Mouse (Mus musculus) left cerebral cortex, adult 9 months (tissue): ENCODE measurements at regions not wholly inside any gene's neighbourhood (a gene's known extent, or its start where the extent isn't known, plus 50 kb on each side); places are given as distances from the start of the nearest gene placed in this dataset.
A peak's percentile ranks its signal among the peaks of the same experiment; 100 is the strongest.
"Not testable (repeated sequence)": the region's sequence is repeated elsewhere in the genome, so short reads cannot be mapped to it uniquely, and the experiment has no call there.

Experiments used
- DNase-seq, 2 experiments: peaks; one replicate each; pipeline ENCODE4 v3.0.0; 2022; ENCODE audit warnings: low spot score in 2 of 2

GRCm38 (mm10) chr3:120531880-120532580, 639.5 kb downstream of the Rwdd3 start:
- no peak for DNase-seq

GRCm38 (mm10) chr3:120511651-120512050, 659.8 kb downstream of the Rwdd3 start:
- DNase-seq = no peak

- DNase-seq = no peak
These were observed 672.6 kb downstream of the Rwdd3 start for GRCm38 (mm10) chr3:120498937-120499336.

DNA sequence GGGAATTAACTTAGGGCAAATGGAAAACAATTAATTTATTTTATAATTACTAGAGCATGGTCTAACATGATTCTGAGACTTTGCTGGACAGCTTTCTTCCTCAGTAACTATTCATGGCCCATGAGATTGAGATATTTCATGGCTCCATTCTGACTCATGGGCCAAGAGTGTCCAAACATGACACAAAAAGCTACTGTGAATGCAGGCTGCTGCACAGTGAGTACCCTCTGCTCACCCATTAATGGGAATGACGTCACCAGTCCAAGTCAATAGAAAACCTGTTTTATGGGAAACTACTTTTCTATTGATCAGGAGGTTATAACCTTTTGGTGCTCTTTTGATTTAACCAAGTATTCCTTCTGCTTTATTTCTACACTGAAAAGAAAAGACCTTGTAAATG, 693.6 kb downstream of the Rwdd3 start:
- no peak for DNase-seq

DNA sequence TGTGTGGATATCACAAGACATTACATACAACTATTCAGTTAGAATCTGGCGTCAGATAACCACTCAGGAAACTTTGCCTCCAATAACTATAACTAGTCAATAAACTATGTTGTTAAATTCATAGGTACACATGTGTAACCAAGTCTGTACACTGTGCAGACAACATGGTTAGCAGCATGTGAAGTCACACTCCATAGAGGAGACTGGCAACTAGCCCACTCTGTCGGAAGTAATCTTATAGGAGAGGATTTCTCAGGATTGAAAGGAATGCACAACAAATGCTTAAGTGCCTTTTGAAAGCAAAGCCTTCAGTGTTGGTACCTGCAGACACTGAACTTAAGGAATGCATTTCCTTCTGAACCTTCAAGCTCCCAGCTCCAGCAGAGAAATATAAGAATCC, 693.0 kb upstream of the Ptbp2 start:
- DNase-seq = no peak

DNA sequence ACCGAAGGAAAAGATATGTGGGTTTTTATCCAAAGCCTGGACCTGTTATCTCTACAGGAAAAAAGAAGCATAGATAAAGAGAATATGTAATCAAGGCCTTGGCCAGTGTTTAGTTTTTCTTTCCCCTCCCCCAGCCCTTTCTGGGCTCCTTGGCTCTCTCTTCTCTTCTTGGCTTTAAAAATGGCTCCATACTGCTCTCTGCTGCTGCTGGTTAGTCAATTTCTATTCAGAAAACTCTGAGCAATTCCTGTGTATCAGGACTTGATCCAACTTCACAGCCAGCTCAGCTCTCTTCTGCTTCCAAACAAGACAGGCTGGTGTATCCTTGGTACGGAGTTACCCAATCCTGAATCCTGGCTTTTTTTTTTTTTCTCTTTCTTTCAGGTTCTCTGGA, 689.4 kb upstream of the Ptbp2 start:
- DNase-seq = peak; percentile 26 to 68

DNA sequence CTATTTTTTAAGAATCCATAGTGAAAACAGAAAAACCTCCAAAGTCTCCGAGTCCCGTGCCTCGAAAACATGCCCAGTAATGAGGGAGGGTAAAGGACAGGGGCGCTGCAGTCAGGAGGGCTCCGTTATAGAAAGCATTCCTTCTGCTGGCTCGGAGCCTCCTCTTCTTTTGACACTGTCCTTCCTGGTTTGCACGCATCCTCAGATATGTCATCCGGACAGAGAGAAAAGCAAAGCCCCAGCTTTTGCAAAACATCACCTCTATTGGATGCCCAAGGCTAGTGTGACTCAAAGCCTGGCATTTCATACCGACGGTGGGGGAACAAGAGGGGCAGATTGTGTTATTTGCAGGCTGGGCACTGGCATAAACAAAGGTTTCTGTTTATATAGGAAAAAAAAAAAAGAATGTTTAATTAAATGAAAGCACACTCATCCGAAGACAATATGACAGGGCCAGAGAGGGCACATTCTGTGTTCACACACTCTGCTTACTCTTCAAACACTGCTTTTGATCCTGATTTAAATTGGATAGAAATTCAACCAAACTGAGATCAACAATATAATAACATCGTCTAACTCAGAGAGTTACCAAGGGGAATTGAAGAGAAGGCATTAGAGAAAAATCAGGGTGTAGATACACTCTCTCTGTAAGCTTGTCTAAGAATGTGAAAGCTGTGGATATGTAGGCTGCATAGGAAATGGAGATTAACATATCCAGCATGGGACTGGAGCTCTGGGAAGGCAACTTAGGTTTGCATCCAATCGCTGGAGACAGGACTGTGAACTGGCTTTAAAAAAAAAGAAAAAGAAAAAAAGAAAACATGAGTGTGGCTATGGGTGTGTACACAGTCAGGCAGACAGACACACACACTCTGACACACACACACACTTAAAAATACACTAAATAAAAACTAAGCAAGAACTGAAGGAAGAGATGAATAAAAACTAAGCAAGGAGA, 688.7 kb upstream of the Ptbp2 start:
- no peak for DNase-seq

- DNase-seq = no peak
These were observed 687.7 kb upstream of the Ptbp2 start for GRCm38 (mm10) chr3:120471878-120472444.

DNA sequence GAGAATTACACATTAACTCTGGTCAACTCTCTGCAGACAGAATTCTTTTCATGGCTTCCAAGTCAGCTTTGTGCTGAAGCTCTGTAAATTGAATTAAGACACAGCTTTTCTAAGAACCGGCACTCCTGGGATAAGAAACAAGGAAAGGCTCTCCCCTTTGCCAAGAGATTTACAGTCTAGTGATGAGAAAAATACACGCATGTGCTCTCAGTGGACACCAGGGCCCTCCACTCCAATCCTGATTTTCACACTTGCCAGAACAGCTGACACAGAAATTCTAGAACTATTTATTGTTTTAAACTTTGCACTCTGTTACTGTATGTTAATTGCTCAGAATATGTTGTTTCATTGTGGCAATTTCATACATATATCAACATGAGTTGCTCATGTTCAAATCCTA, 684.6 kb upstream of the Ptbp2 start:
- no peak for DNase-seq

GRCm38 (mm10) chr3:120460717-120461116, 676.5 kb upstream of the Ptbp2 start:
- no peak for DNase-seq

GRCm38 (mm10) chr3:120457912-120458311, 673.6 kb upstream of the Ptbp2 start:
- DNase-seq = no peak

GRCm38 (mm10) chr3:120441127-120441526, 656.9 kb upstream of the Ptbp2 start:
- DNase-seq = peak; percentile 7 to 38

GRCm38 (mm10) chr3:120430285-120430684, 646.0 kb upstream of the Ptbp2 start:
- no peak for DNase-seq

DNA sequence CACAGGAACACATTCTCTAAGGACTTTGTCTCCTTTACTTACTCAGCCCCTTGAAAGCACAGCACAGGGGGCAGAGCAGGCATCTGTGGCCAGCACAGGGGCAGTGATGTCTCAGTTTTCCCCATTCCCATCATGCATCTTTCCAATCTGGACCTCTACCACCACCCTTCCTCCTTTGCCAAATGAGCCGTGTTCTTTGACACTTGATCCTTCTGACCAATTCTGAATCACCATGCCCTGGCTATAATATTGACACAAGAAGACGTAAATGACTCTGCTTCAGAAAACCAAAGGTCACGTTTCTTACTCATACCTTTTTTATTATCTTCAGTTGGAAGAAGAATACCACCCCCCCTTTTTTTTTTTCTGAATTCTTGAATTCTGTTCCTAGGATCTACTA, 632.4 kb upstream of the Ptbp2 start:
- DNase-seq = no peak

- no peak for DNase-seq
These were observed 591.5 kb upstream of the Ptbp2 start for GRCm38 (mm10) chr3:120375688-120376289.

GRCm38 (mm10) chr3:120342747-120343377, 558.6 kb upstream of the Ptbp2 start:
- DNase-seq = no peak

- DNase-seq = no peak
These were observed 557.6 kb upstream of the Ptbp2 start for GRCm38 (mm10) chr3:120341882-120342281.

- no peak for DNase-seq
These were observed 551.7 kb upstream of the Ptbp2 start for GRCm38 (mm10) chr3:120335843-120336585.

GRCm38 (mm10) chr3:120307042-120307441, 522.8 kb upstream of the Ptbp2 start:
- not testable (repeated sequence) for DNase-seq

GRCm38 (mm10) chr3:120305608-120306007, 521.3 kb upstream of the Ptbp2 start:
- no peak for DNase-seq
